Mouse (Mus musculus) adrenal gland, adult 8-10 months (tissue): Measurements from ENCODE around the gene Pgm2. TPM values are rescaled to one million over a fixed set of nuclear protein-coding genes. Genes with fewer than 3 reads are reported as not detected.

Experiments
- DNase-seq: peaks from one replicate; pipeline ENCODE4 v3.0.0; 2022
- total RNA-seq, 4 experiments: library from RNA; stranded (reverse); gene quantifications; 2 replicates each; pipeline ENCODE4 v1.2.4; 2022

Pgm2 gene
- total RNA-seq: 10 to 100 TPM; 14.6 to 27.4 (median 20.5) TPM

- peak; percentile 81 for DNase-seq
These were observed at the start of gene Pgm2 for GRCm38 (mm10) chr5:64092748-64093292. TSS of gene Pgm2 (plus strand) at chr5:64092950.

DNA sequence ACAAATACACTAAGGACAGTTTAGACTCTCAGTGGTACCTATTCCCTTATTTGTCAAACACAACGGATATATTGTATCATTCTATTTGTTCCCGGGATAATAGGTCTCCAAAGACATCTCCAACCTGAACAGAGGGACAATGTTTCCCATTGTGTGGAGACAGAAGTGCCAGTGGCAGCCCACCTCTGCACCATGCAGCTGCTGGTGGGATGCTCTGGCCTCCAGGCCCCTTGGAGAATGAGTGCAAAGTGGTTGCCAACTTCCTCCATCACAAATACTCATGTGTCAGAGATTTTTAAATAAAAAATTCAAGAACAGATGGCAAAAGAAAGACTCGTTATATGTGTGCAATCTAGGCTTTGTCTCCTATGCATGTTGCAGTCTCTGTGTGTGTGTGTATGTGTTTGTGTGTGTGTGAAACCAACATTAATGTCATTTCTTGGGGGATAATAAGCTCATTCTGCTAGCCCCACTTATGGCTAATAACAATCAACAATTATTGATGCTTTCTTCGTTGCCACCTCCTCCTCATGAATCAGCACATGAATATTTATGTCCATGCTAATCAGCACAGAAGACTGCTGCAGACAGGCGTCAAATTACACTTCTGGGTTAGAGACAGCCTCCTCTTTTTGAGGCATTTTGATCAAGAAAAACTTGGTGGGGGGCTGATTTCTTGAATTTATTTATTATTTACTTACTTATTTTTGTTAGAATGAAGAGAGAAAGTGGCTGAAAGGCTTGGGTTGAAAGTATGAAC, 48.9 kb upstream of the Pgm2 start:
- DNase-seq: no peak

DNA sequence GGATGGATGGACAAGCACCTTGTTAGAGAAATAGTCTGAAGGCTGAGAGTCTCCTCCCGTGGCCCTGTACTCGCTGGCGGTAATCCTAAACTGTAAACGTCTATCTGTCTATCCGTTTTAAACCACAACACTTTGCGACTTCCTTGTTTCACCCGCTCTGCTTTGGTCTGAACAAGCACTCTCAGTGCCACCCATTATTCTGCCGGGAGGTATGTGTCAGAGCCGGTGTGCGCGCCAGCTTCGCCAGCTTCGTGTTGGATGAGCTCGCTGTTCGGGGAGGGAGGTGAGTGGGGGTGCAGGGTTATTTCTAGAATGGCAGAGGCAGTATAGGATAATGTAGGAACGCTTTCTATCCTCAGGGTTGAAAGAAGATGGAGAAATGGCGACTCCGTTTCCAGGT, 48.0 kb upstream of the Pgm2 start:
- no peak for DNase-seq

GRCm38 (mm10) chr5:64045502-64045901, 47.2 kb upstream of the Pgm2 start:
- DNase-seq: peak; percentile 72

DNA sequence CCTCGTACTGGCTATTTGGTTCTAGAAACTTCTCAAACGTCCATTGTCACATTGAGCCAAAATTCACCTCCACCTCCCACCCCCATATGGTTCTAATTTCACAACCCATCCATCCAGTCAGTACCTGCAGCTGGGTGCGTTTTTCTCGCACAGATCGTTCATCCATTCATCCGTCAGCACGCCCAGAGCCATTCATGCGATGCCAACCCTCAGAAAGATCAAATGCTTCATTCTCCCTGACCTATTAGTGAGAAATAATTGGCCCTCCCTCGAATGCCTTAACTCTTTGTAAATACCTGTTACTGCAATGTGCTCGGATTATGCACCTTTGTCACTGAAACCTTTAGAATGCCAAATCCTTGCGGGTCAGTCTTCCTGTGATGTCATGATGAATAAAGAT, 45.8 kb upstream of the Pgm2 start:
- no peak for DNase-seq

DNA sequence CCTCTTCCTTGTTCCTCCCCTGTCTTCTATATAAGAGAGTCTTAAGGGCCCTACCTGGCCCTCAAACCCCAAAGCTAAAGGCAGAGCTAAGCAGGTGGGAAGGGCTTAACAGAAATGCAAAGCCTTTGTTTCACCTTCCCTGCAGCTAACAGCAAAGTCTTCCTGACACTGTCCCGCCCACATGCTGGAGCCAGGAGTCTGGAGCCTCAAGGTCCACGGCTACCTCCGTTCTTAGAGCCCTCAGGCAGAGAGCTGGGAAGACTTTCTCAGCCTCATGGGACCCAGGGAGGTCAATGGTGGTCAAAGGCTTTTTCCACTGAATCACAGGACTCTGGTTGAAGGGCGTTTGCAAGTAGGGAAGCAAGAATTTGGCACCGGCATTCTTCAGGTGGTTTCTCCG, 44.8 kb upstream of the Pgm2 start:
- DNase-seq: no peak

GRCm38 (mm10) chr5:64048605-64049004, 44.1 kb upstream of the Pgm2 start:
- DNase-seq: no peak

GRCm38 (mm10) chr5:64049256-64049655, 43.5 kb upstream of the Pgm2 start:
- DNase-seq: no peak

DNA sequence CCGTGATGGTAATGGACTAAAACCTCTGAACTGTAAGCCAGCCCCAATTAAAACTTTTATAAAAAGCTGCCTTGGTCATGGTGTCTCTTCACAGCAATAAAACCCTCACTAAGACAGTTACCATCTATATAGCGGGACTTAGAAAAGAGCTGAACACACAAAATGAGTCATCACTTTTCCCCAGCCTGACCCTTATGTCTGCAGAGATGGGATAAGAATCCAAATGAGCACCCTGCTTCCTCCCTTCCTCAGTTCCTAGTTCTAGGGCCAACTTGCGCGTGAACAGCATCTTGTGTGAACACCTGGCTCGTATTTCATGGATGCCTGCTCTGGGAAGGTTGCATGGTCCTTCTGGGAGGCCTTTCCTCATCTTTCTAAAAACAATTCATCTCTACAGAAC, 39.7 kb upstream of the Pgm2 start:
- DNase-seq: no peak

GRCm38 (mm10) chr5:64056210-64056609, 36.5 kb upstream of the Pgm2 start:
- no peak for DNase-seq

DNA sequence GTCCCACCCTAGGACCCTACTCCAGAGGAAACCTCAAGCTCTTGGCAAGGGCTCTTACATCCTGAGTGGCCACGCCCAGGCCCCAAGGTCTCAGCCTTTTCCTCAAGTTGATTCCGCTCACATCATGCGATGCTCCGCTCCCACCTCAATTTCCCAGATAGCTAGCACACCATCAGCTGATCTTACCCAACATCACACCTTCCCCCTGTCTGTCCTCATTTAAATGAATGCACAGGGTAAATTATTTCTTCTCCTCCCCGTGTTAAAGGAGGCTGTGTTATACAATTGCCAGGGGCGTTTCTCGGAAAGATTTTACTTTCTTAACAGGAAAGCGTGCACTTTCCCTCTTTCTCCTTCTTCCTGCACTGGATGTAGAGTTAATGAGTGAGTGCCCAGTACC, 31.9 kb upstream of the Pgm2 start:
- DNase-seq: no peak

DNA sequence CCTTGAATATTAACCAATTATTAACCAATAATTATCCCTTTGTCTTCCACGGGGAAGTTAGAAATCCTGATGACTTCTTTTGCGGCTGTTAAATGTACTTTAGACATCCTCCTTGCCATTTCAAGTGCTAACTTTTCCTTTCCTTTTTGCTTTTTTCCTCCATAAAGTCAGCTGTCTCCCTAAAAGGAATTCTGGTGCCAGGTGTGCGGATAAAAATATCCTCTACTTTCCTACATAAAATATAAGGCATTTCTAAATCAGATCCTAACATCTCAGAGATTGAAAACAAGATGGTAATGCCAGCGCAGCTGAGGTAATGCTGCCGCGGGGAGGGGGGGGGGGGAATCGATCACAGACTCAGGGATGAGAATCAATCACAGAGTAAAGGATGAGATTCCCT, 31.1 kb upstream of the Pgm2 start:
- no peak for DNase-seq

DNA sequence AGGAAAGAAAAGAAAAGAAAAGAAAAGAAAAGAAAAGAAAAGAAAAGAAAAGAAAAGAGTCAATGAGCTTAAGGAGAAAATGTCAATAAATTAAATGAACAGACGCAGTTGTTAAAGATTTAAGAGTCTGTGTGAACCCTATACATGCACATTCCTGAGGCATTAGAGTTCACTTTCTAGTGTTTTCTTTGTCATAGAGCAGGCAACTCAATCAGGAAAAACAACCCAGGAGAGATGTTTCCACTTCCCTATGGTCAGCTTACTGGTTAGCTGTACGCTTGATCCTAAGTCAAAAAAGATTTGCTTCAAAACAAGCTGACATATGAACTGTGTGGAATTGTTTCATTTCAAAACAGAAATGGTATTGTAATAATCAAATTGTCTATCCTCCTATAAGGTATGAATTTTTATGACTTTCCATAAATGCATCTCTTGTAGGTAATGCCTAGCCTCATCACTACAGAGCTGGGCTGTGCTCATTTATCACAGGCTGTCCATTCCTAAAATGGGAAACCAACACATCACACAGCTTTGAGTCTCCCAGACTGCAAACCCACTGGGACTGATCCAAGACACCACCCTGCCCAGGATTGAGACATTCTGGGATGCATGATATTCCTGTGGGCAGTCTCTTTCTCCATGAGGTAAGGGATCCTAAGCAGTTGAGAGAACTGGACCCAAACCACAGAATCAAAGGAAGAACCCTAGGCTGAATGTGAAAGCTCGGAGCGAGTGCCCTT, 29.7 kb upstream of the Pgm2 start:
- DNase-seq: no peak

DNA sequence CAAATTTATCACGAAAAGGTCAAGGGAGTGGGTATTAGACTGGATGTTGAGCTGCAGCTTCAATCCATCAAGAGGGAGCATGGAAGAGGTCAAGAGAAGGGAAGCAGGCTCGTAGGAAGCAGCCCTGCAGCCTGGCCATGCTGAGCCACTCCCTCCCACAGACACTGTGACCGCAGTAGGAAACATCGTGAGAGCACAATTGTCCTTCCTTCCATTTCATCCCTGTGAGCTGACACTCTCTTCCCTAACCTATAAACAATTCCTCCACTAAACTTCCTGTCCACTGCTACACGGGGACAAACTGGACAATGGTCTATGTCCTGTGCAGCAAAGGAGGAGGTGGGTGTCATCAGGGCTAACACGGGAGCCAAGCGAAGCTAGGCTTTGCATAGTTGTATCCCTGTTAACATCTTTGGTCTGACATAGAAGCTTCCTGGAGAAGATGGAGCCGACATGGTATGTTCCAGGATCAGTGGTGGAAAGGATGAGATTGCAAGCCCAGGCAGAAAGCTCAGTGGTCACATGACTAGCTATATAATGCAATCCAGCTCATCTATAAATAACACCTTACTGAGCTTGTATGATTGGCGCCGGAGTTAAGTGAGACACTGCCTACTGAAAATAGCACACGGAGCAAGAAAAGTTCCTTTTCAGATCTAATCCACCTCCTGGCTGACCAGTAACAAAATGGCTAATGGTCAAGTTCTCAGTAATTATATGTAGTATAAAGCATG, 29.0 kb upstream of the Pgm2 start:
- peak; percentile 20 for DNase-seq

- no peak for DNase-seq
These were observed 28.3 kb upstream of the Pgm2 start for GRCm38 (mm10) chr5:64064401-64064800.

DNA sequence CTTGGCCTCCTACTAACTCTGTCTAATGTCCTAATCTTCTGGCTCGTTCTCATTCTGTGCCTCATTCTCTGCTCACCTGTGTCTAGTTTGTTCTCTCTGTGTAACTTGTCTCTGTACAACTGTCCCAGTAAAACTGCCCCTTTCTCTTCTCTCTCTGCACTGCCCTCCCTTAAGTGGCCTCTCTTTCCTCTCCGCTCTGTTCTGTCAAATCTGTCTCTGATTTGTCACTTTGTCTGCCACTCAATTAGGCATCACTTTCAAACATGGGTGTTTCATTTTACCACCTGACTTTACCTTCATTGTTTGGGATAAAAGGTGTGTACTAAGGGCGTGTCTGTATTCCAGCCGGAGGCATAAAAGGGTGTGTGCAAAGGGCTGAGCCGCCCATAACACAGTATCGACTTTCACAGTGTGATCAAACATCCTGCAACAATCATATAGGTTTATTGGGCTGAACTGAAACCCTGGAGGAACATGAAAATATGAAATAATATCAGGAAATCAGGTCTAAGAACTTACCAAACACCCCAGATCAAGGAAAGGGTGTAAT, 27.2 kb upstream of the Pgm2 start:
- DNase-seq: no peak

- no peak for DNase-seq
These were observed 26.6 kb upstream of the Pgm2 start for GRCm38 (mm10) chr5:64066159-64066558.

DNA sequence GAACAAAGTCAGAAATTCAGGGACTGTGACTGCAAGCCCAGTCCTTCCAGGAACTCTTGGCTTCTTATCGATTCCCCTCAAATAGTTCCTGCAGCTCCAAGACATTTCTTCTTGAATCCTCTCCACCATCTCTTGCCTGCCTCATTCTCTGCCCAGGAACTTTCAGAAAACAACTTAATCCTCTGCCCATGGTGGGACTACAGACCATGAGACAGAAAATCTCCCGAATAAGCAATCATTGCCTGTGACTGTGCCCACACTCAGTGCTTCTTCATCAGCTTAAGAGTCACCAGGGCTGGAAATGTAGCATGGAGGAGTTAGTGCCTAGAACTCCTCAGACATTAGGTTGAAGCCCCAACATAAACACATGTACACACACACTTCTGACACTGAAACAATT, 25.2 kb upstream of the Pgm2 start:
- DNase-seq: no peak

GRCm38 (mm10) chr5:64070081-64070673, 22.6 kb upstream of the Pgm2 start:
- peak; percentile 63 for DNase-seq

GRCm38 (mm10) chr5:64070742-64071476, 21.8 kb upstream of the Pgm2 start:
- no peak for DNase-seq

- no peak for DNase-seq
These were observed 18.3 kb upstream of the Pgm2 start for GRCm38 (mm10) chr5:64074455-64074854.

DNA sequence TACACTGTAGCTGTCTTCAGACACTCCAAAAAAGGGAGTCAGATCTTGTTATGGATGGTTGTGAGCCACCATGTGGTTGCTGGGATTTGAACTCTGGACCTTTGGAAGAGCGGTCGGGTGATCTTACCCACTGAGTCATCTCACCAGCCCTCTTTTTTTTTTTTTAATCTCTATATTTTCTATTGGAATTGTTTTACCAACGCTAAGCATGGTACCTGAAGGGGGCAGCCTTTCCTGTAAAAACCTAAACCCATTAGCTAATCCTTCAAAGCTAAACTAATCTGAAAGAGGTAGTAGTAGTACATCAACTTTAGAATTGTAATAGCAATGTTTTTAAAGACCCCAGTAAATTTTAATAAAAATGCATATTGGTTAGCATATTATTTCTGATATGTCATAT, 17.2 kb upstream of the Pgm2 start:
- DNase-seq: no peak
